Mouse (Mus musculus): ENCODE results near the gene Klhdc2.

Klhdc2 gene

DNA sequence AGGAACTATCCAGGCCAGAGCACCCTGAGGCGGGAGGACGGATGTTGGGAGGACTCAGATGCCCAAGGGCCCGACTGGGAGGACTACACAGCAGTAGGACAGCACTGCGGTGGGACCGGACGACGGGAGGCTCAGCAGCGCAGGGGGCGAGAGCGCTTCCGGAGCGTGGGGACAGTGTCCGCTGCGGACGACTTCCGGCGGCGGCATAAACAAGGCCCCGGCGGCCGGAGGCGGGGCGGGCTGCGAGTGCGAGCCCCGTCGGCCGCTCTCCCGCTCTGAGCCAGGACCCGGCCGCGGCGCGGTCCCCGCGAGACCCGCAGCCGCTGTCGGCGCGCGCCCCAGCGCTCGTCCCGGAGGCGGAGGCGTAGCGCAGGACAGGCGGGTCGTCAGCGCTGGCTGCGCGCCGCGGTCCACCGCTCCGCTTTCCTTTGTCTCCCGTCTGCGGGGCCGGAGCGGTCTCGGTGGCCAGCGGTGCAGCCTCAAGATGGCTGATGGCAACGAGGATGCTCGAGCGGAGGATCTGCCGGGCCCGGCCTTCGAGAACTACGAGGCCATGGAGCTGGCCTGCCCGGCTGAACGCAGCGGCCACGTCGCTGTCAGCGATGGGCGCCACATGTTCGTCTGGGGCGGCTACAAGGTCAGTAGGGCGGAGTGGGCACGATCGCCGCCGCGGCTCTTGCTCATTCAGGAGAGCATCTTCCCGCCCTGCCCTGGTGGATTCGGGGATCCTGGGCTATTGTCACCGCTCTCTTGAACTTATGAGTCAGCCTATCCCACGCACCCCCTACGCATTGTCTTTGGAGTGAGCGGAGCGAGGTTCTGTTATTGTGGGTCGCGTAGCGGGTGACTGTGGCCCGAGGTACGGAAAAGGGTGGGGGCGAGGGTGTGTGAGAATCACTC is at the start of gene Klhdc2:
TSS of gene Klhdc2 (plus strand) at position 171 of the 900 bp plus-strand sequence.
- in situ Hi-C loops (cut with MboI; ENCODE audit: low sequenced_read_pairs), result no loop called here

- in situ Hi-C loops (cut with MboI; ENCODE audit: low sequenced_read_pairs), result no loop called here
Observed at GRCm38 (mm10) chr12:69249766-69250165, 46.7 kb upstream of the Klhdc2 start.

- in situ Hi-C loops (cut with MboI; ENCODE audit: low sequenced_read_pairs), result no loop called here
Observed at GRCm38 (mm10) chr12:69250756-69251155, 45.7 kb upstream of the Klhdc2 start.

DNA sequence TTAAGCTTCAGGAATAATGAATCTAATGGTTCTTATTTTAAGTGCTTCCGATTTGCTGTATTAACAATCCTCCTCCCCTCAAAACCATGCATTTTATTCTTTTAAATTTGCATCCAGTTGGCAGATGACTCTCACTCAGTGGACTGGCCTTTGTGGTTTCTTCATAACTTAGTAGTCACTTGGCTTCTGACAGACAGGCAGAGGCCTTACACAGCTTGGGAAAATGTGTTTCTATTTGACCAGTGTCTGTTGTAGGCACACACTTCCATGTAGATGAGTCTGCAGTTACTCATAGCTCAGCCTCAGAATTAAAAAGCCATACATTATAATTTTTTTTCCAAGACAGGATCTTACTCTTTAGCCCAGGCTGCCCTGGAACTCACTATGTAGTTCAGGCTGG is 42.7 kb upstream of the Klhdc2 start:
- in situ Hi-C loops (cut with MboI; ENCODE audit: low sequenced_read_pairs), result no loop called here

DNA sequence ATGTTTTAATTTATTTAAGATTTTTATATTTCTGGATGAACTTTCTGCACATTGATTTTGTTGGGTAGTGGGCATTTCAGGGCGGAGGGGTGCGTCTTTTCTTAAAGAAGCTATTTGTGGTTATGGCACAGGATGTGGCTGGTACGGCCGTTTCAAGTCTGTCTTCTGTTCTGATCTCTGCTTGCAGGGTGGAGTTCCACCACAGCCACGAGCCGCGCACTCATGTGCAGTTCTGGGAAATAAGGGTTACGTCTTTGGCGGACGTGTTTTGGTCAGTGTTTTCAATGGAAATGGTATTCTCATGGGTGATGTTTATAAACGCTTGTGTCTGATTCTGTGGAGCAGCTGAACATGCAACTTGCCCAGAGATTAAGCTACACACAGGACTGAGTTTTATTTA is 38.6 kb upstream of the Klhdc2 start:
- in situ Hi-C loops (cut with MboI; ENCODE audit: low sequenced_read_pairs), result no loop called here

DNA sequence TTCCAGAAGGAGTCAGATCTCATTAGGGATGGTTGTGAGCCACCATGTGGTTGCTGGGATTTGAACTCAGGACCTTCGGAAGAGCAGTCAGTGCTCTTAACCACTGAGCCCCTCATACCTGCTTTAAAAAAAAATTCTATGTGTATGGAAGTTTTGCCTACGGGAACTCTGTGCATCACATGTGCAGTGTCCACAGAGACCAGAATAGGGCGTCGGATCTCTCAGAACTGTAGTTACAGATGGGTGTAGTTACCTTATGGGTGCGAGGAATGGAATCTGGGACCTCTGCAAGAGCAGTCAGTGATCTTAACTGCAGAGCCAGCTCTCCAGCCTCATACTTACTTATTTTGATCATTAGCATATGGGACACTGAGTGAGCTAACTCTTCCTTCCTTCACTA is 34.2 kb upstream of the Klhdc2 start:
- in situ Hi-C loops (cut with MboI; ENCODE audit: low sequenced_read_pairs), result no loop called here

- in situ Hi-C loops (cut with MboI; ENCODE audit: low sequenced_read_pairs), result no loop called here
Observed at GRCm38 (mm10) chr12:69265031-69265430, 31.4 kb upstream of the Klhdc2 start.

- in situ Hi-C loops (cut with MboI; ENCODE audit: low sequenced_read_pairs), result no loop called here
Observed at GRCm38 (mm10) chr12:69267956-69268632, 28.4 kb upstream of the Klhdc2 start.

GRCm38 (mm10) chr12:69268956-69269355 is 27.5 kb upstream of the Klhdc2 start:
- in situ Hi-C loops (cut with MboI; ENCODE audit: low sequenced_read_pairs), result no loop called here

- in situ Hi-C loops (cut with MboI; ENCODE audit: low sequenced_read_pairs), result no loop called here
Observed at GRCm38 (mm10) chr12:69279931-69280469, 16.5 kb upstream of the Klhdc2 start.

DNA sequence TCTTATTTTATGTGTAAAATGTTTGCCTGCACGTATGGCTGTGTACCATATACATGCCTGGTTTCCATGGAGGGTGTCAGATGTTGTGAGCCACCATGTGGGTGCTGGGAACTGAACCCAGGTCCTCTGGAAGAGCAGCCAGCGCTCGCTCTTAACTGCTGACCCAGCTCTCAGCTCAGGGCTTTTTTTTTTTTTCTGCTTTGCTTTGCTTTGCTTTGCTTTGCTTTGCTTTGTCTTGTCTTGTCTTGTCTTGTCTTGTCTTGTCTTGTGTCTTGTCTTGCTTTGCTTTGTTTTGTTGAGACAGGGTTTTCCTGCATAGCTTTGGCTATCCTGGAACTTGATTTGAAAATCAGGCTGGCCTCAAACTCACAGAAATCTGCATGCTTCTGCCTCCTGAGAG is 15.6 kb upstream of the Klhdc2 start:
- in situ Hi-C loops (cut with MboI; ENCODE audit: low sequenced_read_pairs), result no loop called here

DNA sequence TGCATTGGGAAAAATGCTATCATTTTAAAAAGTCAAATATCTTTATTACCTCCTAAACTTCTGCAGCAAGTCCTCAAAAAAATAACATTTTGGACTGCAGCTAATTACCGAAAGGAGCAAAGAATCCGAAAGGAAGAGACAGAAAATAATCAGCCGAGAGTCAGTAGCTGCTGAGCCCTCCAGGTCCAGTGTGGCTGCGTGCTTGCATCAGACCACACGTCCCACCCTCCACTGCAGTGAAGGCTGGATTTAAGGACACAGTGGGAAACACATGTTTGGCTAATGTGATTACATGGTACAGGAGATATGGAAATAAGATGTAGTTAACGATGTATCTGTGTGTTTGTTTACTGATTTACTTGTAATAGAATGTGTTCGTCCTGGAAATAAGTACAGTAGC is 13.3 kb upstream of the Klhdc2 start:
- in situ Hi-C loops (cut with MboI; ENCODE audit: low sequenced_read_pairs), result no loop called here

DNA sequence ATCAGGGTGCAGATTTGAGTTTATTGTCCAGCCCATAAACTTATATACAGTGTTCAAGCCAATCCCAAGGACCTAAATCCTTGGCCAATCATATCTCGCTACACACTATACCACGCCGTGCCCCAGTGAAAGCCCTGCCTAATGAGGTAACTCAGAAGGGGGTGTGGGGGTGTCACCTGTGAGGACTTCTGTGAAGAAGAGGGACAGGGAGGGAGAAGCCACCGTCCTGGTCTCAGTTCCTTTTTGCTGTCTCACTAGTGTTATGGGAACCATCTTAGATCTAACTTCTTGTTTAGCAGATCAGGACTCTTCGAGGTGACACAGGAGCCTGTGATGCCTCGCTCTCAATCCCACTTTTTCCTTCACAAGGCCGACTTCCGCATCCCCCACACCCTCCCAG is 8.9 kb upstream of the Klhdc2 start:
- in situ Hi-C loops (cut with MboI; ENCODE audit: low sequenced_read_pairs), result no loop called here

DNA sequence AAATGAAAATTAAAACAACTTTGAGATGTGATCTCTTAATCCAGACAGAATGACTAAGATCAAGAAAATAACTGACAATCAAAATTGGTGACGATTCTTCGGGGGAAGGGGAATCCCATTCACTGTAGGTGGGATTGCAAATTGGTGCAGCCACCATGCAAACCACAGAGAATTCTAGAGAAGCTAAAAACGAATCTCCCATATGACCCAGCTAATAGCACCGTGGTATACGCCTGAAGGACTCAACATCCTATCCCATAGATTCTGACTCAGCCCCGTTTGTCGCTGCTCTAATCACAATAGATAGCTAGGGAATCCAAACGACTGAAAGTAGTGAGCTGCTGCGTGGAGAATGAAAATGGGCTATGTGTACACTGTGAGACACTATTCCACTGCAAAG is 7.8 kb upstream of the Klhdc2 start:
- in situ Hi-C loops (cut with MboI; ENCODE audit: low sequenced_read_pairs), result no loop called here

DNA sequence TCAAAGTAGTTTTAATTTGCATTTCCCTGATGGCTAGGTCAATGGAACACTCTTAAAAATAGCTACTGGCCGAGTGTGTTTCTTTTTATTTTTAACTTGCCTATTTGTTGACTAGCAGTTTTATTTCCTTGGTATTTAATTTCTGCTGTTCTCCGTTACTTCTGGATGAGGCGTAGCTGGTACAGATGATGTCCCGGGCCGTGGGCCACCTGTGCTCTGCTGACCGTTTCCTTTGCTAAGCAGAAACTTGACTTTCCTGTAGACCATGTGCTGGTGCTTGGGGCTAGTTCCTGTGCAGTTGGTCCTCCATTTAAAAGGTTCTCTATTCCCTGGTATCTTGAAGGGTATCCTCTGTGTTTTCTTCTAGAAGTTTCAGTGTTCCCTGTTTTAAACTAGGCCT is 4.1 kb upstream of the Klhdc2 start:
- in situ Hi-C loops (cut with MboI; ENCODE audit: low sequenced_read_pairs), result no loop called here

DNA sequence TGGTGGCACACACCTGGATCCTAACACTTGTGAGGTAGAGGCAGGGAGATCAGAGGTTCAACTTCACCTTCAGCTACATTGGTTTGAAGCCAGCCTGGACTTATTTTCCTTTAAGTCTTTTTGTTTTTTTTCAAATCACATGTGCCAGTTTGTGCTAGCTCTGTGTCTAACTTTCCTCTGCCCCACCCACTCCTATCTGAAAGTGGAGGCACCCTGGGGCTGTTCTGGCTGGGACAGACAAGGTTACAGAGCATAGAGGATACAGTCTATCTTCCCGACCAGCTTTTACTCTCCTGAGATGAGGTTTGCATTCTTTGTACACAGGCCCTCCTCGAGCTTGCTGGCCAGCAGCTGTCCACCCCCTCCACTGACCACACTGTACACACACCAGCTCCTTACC is 2.7 kb upstream of the Klhdc2 start:
- in situ Hi-C loops (cut with MboI; ENCODE audit: low sequenced_read_pairs), result no loop called here

DNA sequence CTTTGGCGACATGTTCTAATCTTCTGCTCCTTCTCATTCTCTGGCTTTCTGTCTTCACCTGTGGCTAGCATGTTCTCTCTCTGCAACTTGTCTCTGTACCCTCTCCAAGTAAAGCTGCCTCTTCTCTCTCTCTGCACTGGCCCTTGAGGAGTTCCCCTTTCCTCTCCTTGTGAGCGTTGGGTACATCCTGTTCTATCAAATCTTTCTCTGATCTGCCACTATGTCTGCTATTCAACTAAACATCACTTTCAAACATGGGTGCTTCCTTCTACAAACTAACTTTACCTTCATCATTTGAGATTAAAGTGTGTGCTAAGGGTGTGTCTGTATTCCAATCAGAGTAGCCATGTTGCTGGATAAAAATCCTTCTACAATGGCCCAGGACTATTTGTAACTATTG is 1.5 kb upstream of the Klhdc2 start:
- in situ Hi-C loops (cut with MboI; ENCODE audit: low sequenced_read_pairs), result no loop called here

GRCm38 (mm10) chr12:69295651-69296050 is 830 bp upstream of the Klhdc2 start:
- in situ Hi-C loops (cut with MboI; ENCODE audit: low sequenced_read_pairs), result no loop called here

DNA sequence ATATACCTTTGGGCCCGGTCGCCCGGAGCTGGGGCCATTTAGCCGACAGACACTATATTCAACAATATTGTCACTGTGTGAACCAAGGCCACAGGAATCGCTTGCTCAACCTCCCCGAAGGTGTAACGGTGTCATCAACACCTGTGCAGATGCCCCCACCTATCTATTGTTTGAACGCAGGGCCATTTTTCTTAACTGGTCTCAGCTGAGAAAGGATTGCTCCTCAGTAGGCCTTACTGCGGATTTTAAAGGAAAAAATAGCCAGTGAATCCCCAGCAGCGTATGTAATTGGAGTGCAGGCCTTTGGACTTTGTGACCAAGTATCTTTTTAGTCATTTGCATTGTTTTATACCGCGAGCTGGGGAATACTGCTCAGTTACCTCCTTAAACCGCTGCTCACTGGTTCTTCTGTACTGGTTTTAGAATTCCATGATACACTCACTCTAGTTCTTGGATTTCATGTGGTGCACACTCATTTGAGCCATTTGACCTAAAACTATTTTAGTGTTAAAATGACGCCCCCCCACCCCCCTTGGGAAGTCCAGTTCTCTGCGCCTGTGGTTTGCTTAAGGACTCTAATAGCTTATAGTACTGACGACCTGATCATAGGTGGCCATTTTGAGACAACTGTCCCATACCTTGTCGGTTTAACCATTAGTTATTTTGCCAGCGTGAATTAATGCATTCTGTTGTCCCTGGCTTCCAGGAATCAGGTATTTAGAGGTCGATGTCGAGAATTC is 1.1 kb downstream of the Klhdc2 start:
- in situ Hi-C loops (cut with MboI; ENCODE audit: low sequenced_read_pairs), result no loop called here

- in situ Hi-C loops (cut with MboI; ENCODE audit: low sequenced_read_pairs), result no loop called here
Observed at GRCm38 (mm10) chr12:69298281-69298680, 1.8 kb downstream of the Klhdc2 start.

GRCm38 (mm10) chr12:69299231-69299630 is 2.8 kb downstream of the Klhdc2 start:
- in situ Hi-C loops (cut with MboI; ENCODE audit: low sequenced_read_pairs), result no loop called here
